Mouse (Mus musculus): ENCODE measurements around the gene Rccd1.

Rccd1 gene

DNA sequence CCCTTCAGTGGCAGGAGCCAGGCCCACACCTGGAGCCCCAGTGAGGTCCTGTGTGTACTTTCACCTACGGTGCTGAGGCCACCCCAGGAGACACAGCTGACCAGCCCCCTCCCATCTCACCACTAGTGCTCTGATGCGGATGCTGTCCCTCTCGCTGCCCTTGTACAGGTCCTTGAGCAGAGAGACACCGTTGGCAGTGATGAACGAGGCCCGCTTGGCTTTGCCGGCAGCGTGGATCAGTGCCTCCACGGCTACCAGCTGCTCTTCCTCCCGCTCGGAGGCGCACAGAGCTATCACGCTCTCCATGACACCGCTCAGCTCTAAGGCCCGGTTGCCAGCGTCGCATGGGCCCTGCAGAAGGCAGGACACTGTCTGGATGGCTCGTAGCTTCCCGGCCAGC, 7.2 kb upstream of the Rccd1 start:
- POLR2A ChIA-PET = interaction anchor here in 3 of 4 experiments (0.7 to 3.5 kb wide), 11 partner anchors 8 to 139 kb away, joined by 3 to 28 read pairs (median 5); partner anchors contain the start of genes Hddc3 (in 3 of the 3) and Rccd1 (in 1 of the 3)
- CTCF ChIA-PET = interaction anchor here in 3 of 4 experiments (0.8 to 2.8 kb wide), 5 partner anchors 9 to 93 kb away, joined by 3 to 11 read pairs (median 3); partner anchors contain the start of genes Hddc3 (in 2 of the 3) and Unc45a (in 1 of the 3)

DNA sequence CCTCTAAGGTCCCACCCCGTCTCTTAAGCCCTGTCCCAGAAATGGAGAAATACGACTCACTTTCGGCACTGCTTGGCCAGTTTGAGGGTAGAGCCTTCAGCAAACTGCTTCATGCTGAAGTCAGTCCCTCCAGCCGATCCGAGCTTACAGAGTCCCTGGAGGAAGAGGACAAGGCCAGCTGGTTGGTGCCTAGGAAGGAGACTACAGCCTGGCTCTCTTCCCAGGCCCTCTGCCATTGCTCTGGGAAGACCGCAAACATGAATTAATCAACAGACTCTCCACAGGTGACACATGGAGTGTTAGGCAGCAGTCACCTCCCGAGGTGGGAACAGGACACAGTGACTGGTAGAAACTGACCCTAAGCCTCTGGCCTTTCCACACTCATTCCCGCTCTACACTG, 6.0 kb upstream of the Rccd1 start:
- ChIA-PET POLR2A (interaction anchor here in 2 of 4 experiments (2.4 to 4.0 kb wide), 3 partner anchors 11 to 13 kb away, joined by 8 to 23 read pairs (median 19); partner anchors contain the start of gene Hddc3 (in 1 of the 2)), CTCF (interaction anchor here in 1 of 4 experiments (1.3 kb wide), 1 partner anchor 9 kb away, joined by 3 read pairs; no protein-coding TSS in a partner anchor)

DNA sequence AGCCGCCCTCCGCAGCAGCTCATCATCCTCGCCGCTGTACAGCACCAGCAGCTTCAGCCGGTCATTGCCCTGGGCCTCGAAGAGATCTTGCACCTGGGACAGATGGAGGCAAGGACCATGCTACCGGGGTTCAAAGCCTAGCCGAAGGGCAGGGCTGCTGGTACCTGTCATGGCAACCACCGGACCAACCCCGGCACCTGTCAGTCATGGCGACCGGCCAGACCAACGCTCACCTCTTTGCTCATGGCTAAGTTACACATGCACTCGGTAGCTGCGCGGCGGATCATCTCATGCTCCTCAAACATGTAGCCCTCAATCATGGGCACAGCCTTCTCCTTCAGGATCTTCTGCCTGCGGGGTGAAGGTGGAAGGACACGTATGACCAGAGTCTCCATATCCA, 1.8 kb upstream of the Rccd1 start:
- POLR2A ChIA-PET = interaction anchor here (0.6 to 7.5 kb wide), 22 partner anchors 10 to 209 kb away, joined by 3 to 86 read pairs (median 4); partner anchors contain the start of genes Hddc3 (in 3 of the 4), Unc45a (in 2 of the 4), Blm (in 1 of the 4) and Man2a2 (in 1 of the 4)

DNA sequence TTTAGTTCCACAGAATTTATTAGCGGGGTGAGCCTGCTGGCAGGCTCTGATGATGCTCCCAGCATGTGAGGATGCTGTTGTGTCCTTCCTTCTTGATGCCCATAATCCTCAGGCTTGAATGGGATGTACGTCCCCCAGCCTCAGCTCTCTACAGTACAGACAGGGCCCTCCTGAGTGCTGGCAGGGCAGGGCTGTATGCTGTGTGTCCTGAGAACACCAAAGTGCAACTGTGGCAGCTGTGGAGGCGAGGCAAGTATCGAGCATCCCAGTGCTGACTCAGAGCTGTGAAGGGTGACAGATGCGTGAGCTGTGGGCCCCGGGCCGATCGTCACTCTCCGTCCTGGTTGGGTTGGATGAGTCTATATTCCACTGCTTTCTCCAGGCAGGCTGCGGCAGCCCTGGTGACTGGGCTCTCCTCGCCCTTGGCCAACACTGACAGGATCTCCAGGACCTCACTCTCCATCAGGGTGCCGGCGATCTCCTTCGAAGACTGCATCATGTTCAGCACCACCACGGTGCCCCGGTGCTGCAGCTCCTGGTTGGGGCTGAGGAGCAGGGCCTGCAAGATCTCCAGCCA, 1.1 kb upstream of the Rccd1 start:
- ChIA-PET CTCF (interaction anchor here in 3 of 4 experiments (0.5 to 2.5 kb wide), 15 partner anchors 14 to 233 kb away, joined by 3 to 12 read pairs (median 4); partner anchors contain the start of gene Hddc3 (in 1 of the 3)), POLR2A (interaction anchor here (0.6 to 7.5 kb wide), 53 partner anchors 9 to 1053 kb away, joined by 3 to 86 read pairs (median 4); partner anchors contain the start of genes Unc45a (in 3 of the 4), Hddc3 (in 2 of the 4), Blm (in 1 of the 4) and Fanci (in 1 of the 4))

More for the DNA sequence above, 1.8 kb upstream of the Rccd1 start:
- CTCF ChIA-PET = interaction anchor here in 2 of 4 experiments (0.6 to 1.7 kb wide), 7 partner anchors 13 to 170 kb away, joined by 3 to 7 read pairs (median 4); partner anchors contain the start of gene Hddc3 (in 1 of the 2)

DNA sequence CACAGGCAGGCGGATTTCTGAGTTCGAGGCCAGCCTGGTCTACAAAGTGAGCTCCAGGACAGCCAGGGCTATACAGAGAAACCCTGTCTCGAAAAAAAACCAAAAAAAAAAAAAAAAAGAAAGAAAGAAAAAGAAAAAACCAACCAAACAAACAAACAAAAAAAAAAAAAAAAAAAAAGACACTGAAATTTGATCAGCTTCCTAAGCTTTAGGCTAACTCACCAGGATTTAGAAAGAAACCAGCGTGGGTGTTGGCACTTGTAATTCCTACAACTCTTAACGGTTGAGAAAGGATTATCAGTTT, 514 bp upstream of the Rccd1 start:
- POLR2A ChIA-PET = interaction anchor here (0.5 to 7.5 kb wide), 143 partner anchors 8 to 1533 kb away, joined by 3 to 86 read pairs (median 4); partner anchors contain the start of genes Cib1 (in 3 of the 4), Gdpgp1 (in 3 of the 4), Idh2 (in 3 of the 4) and Ngrn (in 3 of the 4)

DNA sequence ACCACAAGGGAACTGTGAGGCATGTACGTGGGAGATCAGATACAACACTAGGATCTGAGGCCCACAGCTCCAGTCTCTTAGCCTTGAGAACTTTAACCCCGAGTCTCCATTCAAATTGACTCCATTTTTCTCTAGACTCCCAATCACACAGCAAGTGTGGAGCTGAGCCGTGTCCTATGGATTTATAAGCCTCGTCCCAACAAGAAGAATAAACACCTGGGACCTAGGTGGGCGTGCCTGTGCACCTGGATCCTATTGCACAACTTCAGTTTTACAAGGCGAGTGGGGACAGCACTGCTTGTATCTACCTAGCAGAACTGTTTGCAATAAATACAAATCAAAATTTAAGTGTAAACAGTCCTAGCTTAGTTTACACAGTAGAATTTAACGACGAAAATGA, 918 bp downstream of the Rccd1 start:
- CTCF ChIA-PET = interaction anchor here in 3 of 4 experiments (0.8 to 2.5 kb wide), 9 partner anchors 9 to 183 kb away, joined by 3 to 15 read pairs (median 5); partner anchors contain the start of genes Hddc3 (in 1 of the 3) and Man2a2 (in 1 of the 3)

More for the DNA sequence above, 514 bp upstream of the Rccd1 start:
- CTCF ChIA-PET = interaction anchor here (0.5 to 2.5 kb wide), 19 partner anchors 15 to 1225 kb away, joined by 3 to 17 read pairs (median 5); partner anchors contain the start of gene Hddc3 (in 3 of the 4)

DNA sequence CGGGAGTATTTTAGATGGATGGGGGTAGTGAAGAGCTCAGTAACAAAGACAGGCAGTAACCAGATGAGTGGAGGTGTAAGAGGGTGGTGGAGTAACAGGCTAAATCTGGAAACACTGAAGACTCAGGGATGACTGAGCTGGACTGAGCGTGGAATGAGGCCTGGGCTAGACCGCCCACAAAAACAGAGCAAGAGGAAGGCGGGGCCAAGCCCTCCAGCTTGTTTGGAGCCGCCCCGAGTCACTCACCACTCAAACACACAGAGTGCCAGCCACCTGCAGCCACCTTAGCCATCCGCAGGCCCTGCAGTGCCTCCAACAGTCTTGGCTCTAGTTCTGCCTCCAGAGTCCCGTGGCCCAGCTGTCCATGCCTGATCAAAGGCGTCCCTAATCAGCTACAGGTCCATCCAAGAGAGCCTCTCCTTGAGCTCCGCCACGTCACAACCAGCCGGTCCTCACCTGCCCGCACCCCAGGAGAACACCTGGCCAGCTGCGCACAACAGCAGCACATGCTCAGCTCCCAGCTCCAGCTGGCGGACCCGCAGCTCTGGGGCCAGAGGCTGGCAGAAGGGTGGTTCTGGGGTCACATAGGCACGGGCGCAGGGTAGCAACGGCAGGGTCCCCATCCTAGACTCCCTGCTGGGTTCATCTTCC, 4.3 kb downstream of the Rccd1 start:
- ChIA-PET CTCF (interaction anchor here in 3 of 4 experiments (0.5 to 3.3 kb wide), 23 partner anchors 9 to 1134 kb away, joined by 3 to 18 read pairs (median 4); partner anchors contain the start of genes Ngrn (in 1 of the 3) and Unc45a (in 1 of the 3)), POLR2A (interaction anchor here in 3 of 4 experiments (0.6 to 4.8 kb wide), 80 partner anchors 9 to 306 kb away, joined by 3 to 37 read pairs (median 5); partner anchors contain the start of genes Hddc3 (in 3 of the 3), Cib1 (in 2 of the 3), Gdpgp1 (in 2 of the 3) and Idh2 (in 2 of the 3))

More for the DNA sequence above, 918 bp downstream of the Rccd1 start:
- POLR2A ChIA-PET = interaction anchor here (0.6 to 7.5 kb wide), 96 partner anchors 9 to 822 kb away, joined by 3 to 86 read pairs (median 5); partner anchors contain the start of genes Hddc3 (in 3 of the 4), Idh2 (in 3 of the 4), Ngrn (in 3 of the 4) and Cib1 (in 2 of the 4)

DNA sequence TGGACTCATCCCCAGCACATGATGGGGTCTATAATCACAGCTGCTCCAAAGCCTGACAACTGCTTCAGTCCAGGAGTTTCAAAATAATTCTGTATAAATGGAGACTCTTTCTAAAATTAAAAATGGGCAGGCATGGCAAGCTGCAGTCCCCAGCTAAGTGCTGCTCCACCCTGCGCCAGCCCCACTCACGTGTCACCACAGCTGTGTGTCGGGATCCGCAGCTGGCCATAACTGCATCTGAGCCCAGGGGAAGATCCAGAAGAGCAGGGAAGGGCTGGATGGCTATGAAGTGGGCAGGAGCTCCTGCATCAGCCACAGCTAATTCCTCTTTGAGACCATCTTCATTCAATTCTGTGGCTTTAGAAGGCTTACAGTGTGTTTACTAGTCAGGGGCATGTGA, 5.6 kb downstream of the Rccd1 start:
- POLR2A ChIA-PET = interaction anchor here (0.6 to 4.8 kb wide), 38 partner anchors 8 to 394 kb away, joined by 3 to 37 read pairs (median 6); partner anchors contain the start of genes Cib1 (in 1 of the 4), Gdpgp1 (in 1 of the 4), Hddc3 (in 1 of the 4) and Idh2 (in 1 of the 4)
- CTCF ChIA-PET = interaction anchor here in 3 of 4 experiments (0.7 to 3.3 kb wide), 4 partner anchors 24 to 178 kb away, joined by 3 to 18 read pairs (median 6); partner anchors contain the start of gene Hddc3 (in 1 of the 3)

DNA sequence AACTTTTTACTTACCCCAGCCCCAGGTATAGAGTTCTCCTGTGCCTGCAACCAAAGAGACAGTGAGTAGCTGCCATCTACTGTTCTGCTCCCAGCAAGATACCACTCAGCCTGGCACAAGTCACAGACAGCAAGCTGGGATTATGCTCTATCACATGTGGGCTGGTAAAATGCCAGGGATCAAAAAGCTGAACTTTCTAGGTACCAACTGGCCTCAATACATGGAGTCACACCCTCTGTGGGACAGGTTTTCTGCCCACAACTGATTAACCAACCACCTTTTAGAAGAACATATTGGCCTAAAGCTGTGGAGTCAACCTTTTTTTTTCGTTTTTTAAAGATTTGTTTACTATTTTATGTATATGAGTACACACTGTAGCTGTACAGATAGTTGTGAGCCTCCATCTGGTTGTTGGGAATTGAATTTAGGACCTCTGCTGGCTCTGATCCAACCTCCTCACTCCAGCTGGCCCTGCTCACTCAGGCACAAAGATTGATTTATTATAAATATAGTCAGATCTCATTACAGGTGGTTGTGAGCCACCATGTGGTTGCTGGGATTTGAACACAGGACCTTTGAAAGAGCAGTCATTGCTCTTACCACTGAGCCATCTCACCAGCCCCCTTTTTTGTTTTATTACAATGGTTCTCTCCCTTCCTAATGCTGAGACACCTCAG, 6.7 kb downstream of the Rccd1 start:
- CTCF ChIA-PET = interaction anchor here in 2 of 4 experiments (0.7 to 1.4 kb wide), 2 partner anchors 102 kb away, joined by 3 read pairs; no protein-coding TSS in a partner anchor
- POLR2A ChIA-PET = interaction anchor here (0.7 to 4.8 kb wide), 20 partner anchors 8 to 187 kb away, joined by 3 to 37 read pairs (median 3); partner anchors contain the start of genes Cib1 (in 1 of the 4), Gdpgp1 (in 1 of the 4), Hddc3 (in 1 of the 4) and Prc1 (in 1 of the 4)

DNA sequence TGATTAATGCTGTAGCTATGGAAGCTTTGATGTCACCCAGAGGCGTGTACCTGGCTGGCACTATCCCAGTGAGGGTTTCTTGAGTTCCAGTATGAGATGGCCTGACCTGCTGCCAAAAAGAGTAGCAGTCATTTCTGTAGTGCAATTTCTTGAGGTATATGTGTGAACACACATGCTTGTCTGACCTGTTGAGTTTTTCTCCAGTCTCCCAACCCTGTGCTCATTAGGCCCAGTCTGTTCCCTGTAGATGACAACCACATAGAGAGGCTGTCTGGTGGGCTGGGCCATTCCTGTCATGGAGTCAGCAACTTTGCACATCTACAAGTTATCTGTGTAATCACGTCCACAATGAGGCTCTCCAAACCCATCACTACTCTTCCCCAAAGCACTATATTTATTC, 8.5 kb downstream of the Rccd1 start:
- CTCF ChIA-PET = no interaction called here
- POLR2A ChIA-PET = interaction anchor here in 3 of 4 experiments (0.5 to 6.9 kb wide), 9 partner anchors 8 to 176 kb away, joined by 3 to 37 read pairs (median 4); partner anchors contain the start of gene Rccd1 (in 2 of the 3)

DNA sequence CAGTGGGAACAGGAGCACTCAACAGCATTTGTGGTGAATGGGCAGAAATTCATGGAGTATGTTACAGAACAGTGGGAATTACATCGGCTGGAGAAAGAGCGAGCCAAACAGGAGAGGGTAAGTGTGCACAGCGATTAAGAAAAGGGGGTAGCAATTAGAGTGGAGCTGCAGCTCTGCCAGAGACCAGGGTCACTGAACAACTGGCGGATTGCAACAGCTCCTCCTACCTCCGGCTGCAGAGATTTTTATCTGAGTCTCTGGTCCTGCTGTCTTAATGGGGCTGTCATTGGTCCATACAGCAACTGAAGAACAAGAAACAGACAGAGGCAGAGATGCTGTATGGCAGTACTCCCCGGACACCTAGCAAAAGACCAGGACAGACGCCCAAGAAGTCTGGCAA, 13.5 kb downstream of the Rccd1 start:
- POLR2A ChIA-PET = interaction anchor here in 3 of 4 experiments (0.7 to 6.9 kb wide), 13 partner anchors 8 to 225 kb away, joined by 3 to 31 read pairs (median 4); partner anchors contain the start of genes Cib1 (in 1 of the 3), Gdpgp1 (in 1 of the 3) and Rccd1 (in 1 of the 3)

DNA sequence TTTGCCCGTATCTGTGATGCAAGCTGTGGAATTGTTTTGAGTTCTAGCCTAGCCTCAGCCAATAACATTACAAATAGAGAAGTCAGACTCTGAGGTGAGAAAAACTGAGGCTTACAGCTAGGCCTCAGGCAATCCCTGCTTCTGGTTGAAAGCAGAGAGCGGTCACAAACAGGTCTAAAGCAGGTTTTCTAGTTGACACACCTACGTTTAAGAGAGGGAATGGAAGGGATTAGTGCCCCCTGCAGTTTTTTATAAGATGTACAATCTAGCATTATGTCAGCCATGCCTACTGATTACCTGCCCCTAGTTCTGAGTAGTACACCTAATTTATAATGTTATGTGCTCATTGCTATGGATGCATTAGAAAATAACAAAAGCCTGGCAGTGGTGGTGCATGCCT, 16.5 kb downstream of the Rccd1 start:
- CTCF ChIA-PET = interaction anchor here in 2 of 4 experiments (0.6 to 1.0 kb wide), 4 partner anchors 35 to 298 kb away, joined by 3 to 4 read pairs (median 3); partner anchors contain the start of gene Hddc3 (in 1 of the 2)
- POLR2A ChIA-PET = interaction anchor here in 3 of 4 experiments (0.6 to 2.4 kb wide), 12 partner anchors 8 to 177 kb away, joined by 3 to 13 read pairs (median 4); partner anchors contain the start of gene Rccd1 (in 1 of the 3)

More for the DNA sequence above, 13.5 kb downstream of the Rccd1 start:
- CTCF ChIA-PET = interaction anchor here in 2 of 4 experiments (0.5 to 1.3 kb wide), 3 partner anchors 9 to 18 kb away, joined by 3 to 6 read pairs (median 3); no protein-coding TSS in a partner anchor

DNA sequence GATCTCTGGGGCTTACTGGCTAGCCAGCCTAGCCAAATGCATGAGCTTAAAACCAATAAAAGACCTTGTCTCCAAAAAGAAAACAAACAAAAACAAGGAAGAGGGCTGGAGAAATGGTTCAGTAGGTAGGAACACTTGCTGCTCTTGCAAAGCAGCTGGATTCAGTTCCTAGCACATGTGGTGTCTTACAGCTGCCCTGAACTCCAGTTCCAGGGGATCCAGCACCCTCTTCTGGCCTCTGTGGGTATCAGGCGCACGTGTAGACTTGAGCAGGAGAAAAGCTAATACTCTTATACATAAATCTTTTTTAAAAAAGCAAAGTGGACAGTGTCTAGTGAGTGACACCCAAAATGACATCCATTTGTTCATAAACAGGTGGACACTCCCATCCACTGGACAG, 22.7 kb downstream of the Rccd1 start:
- ChIA-PET CTCF (interaction anchor here (0.5 to 1.9 kb wide), 23 partner anchors 10 to 291 kb away, joined by 3 to 11 read pairs (median 4); partner anchors contain the start of gene Rccd1 (in 1 of the 4)), POLR2A (interaction anchor here (0.6 to 5.7 kb wide), 31 partner anchors 8 to 273 kb away, joined by 3 to 37 read pairs (median 4); partner anchors contain the start of genes Rccd1 (in 3 of the 4), Cib1 (in 2 of the 4), Gdpgp1 (in 2 of the 4) and Blm (in 1 of the 4))

DNA sequence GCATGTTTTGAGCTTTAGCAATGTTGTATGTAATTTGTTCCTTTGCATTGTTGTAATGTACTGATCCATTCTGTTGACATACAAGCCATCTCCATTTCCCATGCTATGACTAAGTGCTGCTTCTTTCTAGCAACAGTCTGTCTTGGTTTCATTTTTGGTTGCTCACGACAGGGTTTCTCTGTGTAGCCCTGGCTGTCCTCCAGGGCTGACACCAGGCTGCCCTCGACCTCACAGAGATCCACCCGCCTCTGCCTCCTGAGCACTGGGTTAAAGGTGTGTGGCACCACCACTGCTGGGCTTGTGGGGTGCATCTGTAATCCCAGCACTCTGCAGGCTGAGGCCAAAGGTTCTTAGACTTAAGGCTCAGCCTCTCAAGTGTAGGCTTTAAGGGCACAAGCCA, 24.7 kb downstream of the Rccd1 start:
- ChIA-PET CTCF (interaction anchor here in 1 of 4 experiments (1.3 kb wide), 1 partner anchor 84 kb away, joined by 4 read pairs; no protein-coding TSS in a partner anchor), POLR2A (interaction anchor here in 2 of 4 experiments (0.7 to 5.7 kb wide), 9 partner anchors 19 to 169 kb away, joined by 3 to 37 read pairs (median 3); partner anchors contain the start of gene Rccd1 (in 1 of the 2))

DNA sequence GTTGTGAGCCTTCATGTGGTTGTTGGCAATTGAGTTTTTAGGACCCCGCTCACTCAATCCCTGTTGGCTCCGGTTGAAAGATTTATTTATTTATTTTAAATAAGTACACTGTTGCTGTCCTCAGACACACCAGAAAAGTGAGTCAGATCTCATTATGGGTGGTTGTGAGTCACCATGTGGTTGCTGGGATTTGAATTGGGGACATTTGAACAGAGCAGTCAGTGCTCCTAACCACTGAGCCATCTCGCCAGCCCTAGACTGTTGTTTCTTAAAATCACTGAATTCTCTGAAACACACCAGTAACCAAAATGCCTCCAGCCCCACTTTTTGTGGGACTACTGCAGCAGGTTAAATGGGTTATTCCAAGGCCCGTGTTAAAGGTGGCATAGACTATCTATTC, 25.5 kb downstream of the Rccd1 start:
- CTCF ChIA-PET = no interaction called here
- POLR2A ChIA-PET = interaction anchor here in 2 of 4 experiments (0.9 to 5.7 kb wide), 10 partner anchors 19 to 169 kb away, joined by 3 to 37 read pairs (median 3); partner anchors contain the start of genes Cib1 (in 2 of the 2) and Gdpgp1 (in 2 of the 2)

DNA sequence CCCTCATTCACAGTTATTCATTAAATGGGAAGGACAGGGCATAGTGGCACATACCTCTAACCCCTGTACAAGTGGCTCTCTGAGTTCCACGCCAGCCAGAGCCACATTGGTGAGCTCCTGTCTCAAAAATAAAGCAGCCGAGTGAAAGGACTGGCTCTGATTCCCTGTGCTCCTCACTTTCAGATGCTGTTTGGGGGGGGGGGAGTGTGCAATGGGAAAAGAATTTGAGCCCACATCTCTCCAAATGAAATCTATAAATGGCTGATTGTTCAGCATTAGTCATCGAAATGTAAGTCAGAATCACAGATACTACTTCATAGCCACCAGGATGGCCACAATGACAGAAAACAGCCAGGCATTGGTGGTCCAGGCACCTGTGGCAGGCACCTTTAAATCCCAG, 27.2 kb downstream of the Rccd1 start:
- POLR2A ChIA-PET = interaction anchor here in 3 of 4 experiments (0.6 to 1.6 kb wide), 20 partner anchors 11 to 537 kb away, joined by 3 to 10 read pairs (median 3); partner anchors contain the start of genes Idh2 (in 1 of the 3) and Rccd1 (in 1 of the 3)
- CTCF ChIA-PET = interaction anchor here in 1 of 4 experiments (0.6 kb wide), 1 partner anchor 32 kb away, joined by 6 read pairs; no protein-coding TSS in a partner anchor

All from embryonic stem cell, embryonic (primary cell).